Mouse (Mus musculus) intestine, embryonic 15.5 days (tissue): Measurements from ENCODE around the gene Lclat1. TPM values are rescaled to one million over a fixed set of nuclear protein-coding genes. Genes with fewer than 3 reads are reported as not detected.
"Not testable (repeated sequence)": the region's sequence is repeated elsewhere in the genome, so short reads cannot be mapped to it uniquely, and the experiment has no call there.

Source experiments
- ATAC-seq: fragments of 200-750 bp; cut with Nextera tagmentation; 2 replicates; pipeline ENCODE4 v1.8.0; 2017; ENCODE audit warnings: moderate TSS enrichment, moderate library complexity
- H3K27ac ChIP-seq: fragments of 300-500 bp; sonication (generic); 2 replicates; pipeline ENCODE4 v1.5.1; 2015; ENCODE audit warnings: mild to moderate bottlenecking, inconsistent platforms
- H3K27me3 ChIP-seq: fragments of 300-500 bp; sonication (generic); replicated peaks from 2 replicates; pipeline ENCODE4 v1.6.1; 2015; ENCODE audit warnings: inconsistent platforms
- H3K36me3 ChIP-seq: fragments of 300-500 bp; sonication (generic); 2 replicates; pipeline ENCODE4 v1.6.1; 2015; ENCODE audit warnings: inconsistent platforms
- H3K4me1 ChIP-seq: fragments of 300-500 bp; sonication (generic); replicated peaks from 2 replicates; pipeline ENCODE4 v1.6.1; 2015; ENCODE audit warnings: inconsistent platforms
- H3K4me2 ChIP-seq: fragments of 300-500 bp; sonication (generic); replicated peaks from 2 replicates; pipeline ENCODE4 v1.6.1; 2015; ENCODE audit warnings: mild to moderate bottlenecking, inconsistent platforms
- H3K4me3 ChIP-seq: fragments of 300-500 bp; sonication (generic); replicated peaks from 2 replicates; pipeline ENCODE4 v1.5.1; 2015; ENCODE audit warnings: inconsistent platforms
- H3K9ac ChIP-seq: fragments of 300-500 bp; sonication (generic); 2 replicates; pipeline ENCODE4 v1.6.1; 2015; ENCODE audit warnings: inconsistent platforms
- H3K9me3 ChIP-seq: fragments of 300-500 bp; sonication (generic); 2 replicates; pipeline ENCODE4 v1.6.1; 2016; ENCODE audit warnings: inconsistent platforms
- WGBS: fragments of 180-500 bp; shearing (Covaris S2); methylation state at CpG from one replicate; pipeline ENCODE4 v1.1.7; 2015; 5-methylcytosine and 5-hydroxymethylcytosine counted together
- polyA plus RNA-seq: library from polyadenylated mRNA; unstranded; fragments of >200 nt; fragmentation: Nextera tagmentation; extraction: Ambion mirVana; gene quantifications from 2 replicates; pipeline ENCODE4 v1.2.1, GENCODE M21; 2015

Lclat1 gene
- polyA plus RNA-seq, 1 experiment from 2014 or later, result 25.0 TPM

- H3K36me3 ChIP-seq, result no peaks in the 10 kb centered on the region
- WGBS, result 92% methylated on average over 4 of the region's 4 CpGs
- ATAC-seq, result no peak
Observed at GRCm38 (mm10) chr17:73277770-73278169, 170.0 kb downstream of the Lclat1 start.

GRCm38 (mm10) chr17:73282702-73283101 is 174.9 kb downstream of the Lclat1 start:
- H3K4me1 ChIP-seq, H3K36me3 ChIP-seq, H3K9me3 ChIP-seq, H3K27me3 ChIP-seq, H3K9ac ChIP-seq, H3K4me2 ChIP-seq, H3K4me3 ChIP-seq, H3K27ac ChIP-seq: not testable (repeated sequence)
- peak; percentile 92 for ATAC-seq
- WGBS, result 32% methylated on average over 6 of the region's 6 CpGs

More at GRCm38 (mm10) chr17:73277770-73278169, 170.0 kb downstream of the Lclat1 start:
- Histone ChIP-seq H3K4me3 (no peak overlapping the region), H3K4me2 (no peak overlapping the region), H3K9ac (no peak overlapping the region), H3K27ac (no peak overlapping the region), H3K9me3 (no peaks in the 10 kb centered on the region), H3K27me3 (no peaks in the 10 kb centered on the region), H3K4me1 (peaks cover 3% of the 10 kb centered on the region; the same call in 1 of the 2 replicates)

- Histone ChIP-seq H3K27ac (no peak overlapping the region), H3K4me1 (peaks cover 5% of the 10 kb centered on the region; the same call in 1 of the 2 replicates), H3K9me3 (no peaks in the 10 kb centered on the region), H3K9ac (no peak overlapping the region), H3K4me3 (no peak overlapping the region), H3K4me2 (no peak overlapping the region), H3K27me3 (no peaks in the 10 kb centered on the region), H3K36me3 (no peaks in the 10 kb centered on the region)
- WGBS, result 39% methylated on average over 2 of the region's 2 CpGs
- ATAC-seq, result no peak
Observed at GRCm38 (mm10) chr17:73284301-73284700, 176.5 kb downstream of the Lclat1 start.

Other genes with a start within 250 kb of the Lclat1 start
- 5.2 and 6.1 TPM in 2 replicates for gene Lbh, start 189.7 kb upstream of the Lclat1 start, polyA plus RNA-seq